In the genomic region with DNA sequence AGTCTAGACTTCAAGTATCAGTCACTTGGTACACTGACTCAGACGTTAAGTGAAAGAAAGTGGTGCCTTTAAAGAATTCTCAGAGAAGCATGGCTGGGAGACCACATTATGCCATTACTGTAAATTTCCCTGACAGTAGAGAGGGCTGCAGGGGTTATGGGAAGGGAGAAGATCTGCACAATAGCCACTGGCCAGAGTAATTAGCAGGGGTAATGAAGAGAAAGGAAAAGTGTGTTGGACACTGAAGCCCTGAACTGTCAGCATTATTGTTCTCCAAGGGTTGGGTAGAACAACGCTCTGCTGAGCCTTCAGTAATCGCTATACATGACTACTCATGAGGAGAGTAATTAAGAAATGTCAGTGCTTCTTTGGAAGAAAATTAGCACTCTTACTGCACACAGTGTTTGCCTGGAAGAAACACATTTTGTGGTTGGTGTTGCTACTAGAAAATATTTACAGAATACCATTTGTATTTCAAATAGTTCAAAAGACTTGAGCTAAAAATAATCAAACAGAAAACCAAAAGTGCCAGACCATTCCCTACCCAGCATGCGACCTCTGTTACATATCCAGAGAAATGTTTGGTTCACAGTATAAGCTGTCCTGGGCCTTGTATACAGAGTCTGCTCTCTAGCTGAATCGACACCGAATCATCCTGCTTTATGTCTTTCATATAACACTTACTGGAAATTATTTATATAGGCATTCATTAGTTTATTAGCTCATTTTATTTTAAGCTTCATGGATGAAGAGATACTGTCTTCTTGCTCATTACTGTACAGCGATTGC, we compare ENCODE assay signal across 14 mouse cellular contexts.
A peak's percentile ranks its signal among the peaks of the same experiment; 100 is the strongest.
DNase-seq lines count a peak whose midpoint lies in the region; ATAC-seq lines count a peak whose summit lies in the region.
"Had no signal": no experiment of that assay in that cellular context is flagged by ENCODE, and none has a peak within 500 bp of the region (broad histone marks: within the 10 kb centered on the region; RNA-seq: fewer than 3 reads in every experiment).

No protein-coding gene starts in this region.

- 0 out of 2 replicates have a peak, but pooled peaks have one; percentile 50 for ATAC-seq in midbrain, embryonic 13.5 days
- ATAC-seq in midbrain, embryonic 14.5 days (ENCODE audit: low FRiP score, low TSS enrichment), result no peak
- peak; percentile 79 for ATAC-seq in forebrain, embryonic 13.5 days
- peak; percentile 76 for ATAC-seq in hindbrain, embryonic 16.5 days
- no peak for ATAC-seq in liver, embryonic 12.5 days

- H3K36me3 ChIP-seq in midbrain, embryonic 13.5 days, result no peaks in the 10 kb centered on the region
- no peaks in the 10 kb centered on the region for H3K36me3 ChIP-seq in midbrain, embryonic 14.5 days (ENCODE audit: control insufficient read depth, insufficient read depth, low read length)
- H3K36me3 ChIP-seq in forebrain, embryonic 13.5 days (ENCODE audit: poor library complexity, severe bottlenecking), result no peaks in the 10 kb centered on the region
- no peaks in the 10 kb centered on the region for H3K36me3 ChIP-seq in hindbrain, embryonic 16.5 days (ENCODE audit: control insufficient read depth, insufficient read depth, low read length)
- H3K36me3 ChIP-seq in liver, embryonic 12.5 days, result no peaks in the 10 kb centered on the region
- H3K36me3 ChIP-seq: heart, embryonic 13.5 days; liver, embryonic 13.5 days had no signal

- no peak for DNase-seq in midbrain, embryonic 14.5 days
- no peak for DNase-seq in heart, postnatal 10 days
- no peak for DNase-seq in yolk sac, embryonic 10.5 days (ENCODE audit: low spot score)
- DNase-seq: cerebellum, adult 2 months; gastrocnemius, adult 2 months; left cerebral cortex, postnatal 4 days; liver, embryonic 13.5 days; lung, postnatal 10 days; right cerebral cortex, postnatal 14 days had no signal

- no peaks in the 10 kb centered on the region for H3K27me3 ChIP-seq in midbrain, embryonic 13.5 days
- no peaks in the 10 kb centered on the region for H3K27me3 ChIP-seq in midbrain, embryonic 14.5 days (ENCODE audit: control insufficient read depth, insufficient read depth, low read length)
- peaks cover 9% of the 10 kb centered on the region; the same call in 1 of the 2 replicates for H3K27me3 ChIP-seq in forebrain, embryonic 13.5 days
- no peaks in the 10 kb centered on the region for H3K27me3 ChIP-seq in hindbrain, embryonic 16.5 days (replicated peaks; ENCODE audit: control insufficient read depth, insufficient read depth, low read length)
- no peaks in the 10 kb centered on the region for H3K27me3 ChIP-seq in liver, embryonic 12.5 days (replicated peaks)
- H3K27me3 ChIP-seq: heart, embryonic 13.5 days; liver, embryonic 13.5 days had no signal

- H3K4me1 ChIP-seq in midbrain, embryonic 13.5 days (replicated peaks), result no peaks in the 10 kb centered on the region; the same call in 1 of the 2 replicates
- H3K4me1 ChIP-seq in midbrain, embryonic 14.5 days (ENCODE audit: control insufficient read depth, insufficient read depth, low read length), result 0 out of 2 replicates have a peak, but pooled peaks cover 5% of the 10 kb centered on the region
- H3K4me1 ChIP-seq in forebrain, embryonic 13.5 days, result peaks cover 8% of the 10 kb centered on the region
- H3K4me1 ChIP-seq in hindbrain, embryonic 16.5 days (ENCODE audit: control insufficient read depth, insufficient read depth, low read depth, low read length), result no peaks in the 10 kb centered on the region
- no peaks in the 10 kb centered on the region for H3K4me1 ChIP-seq in liver, embryonic 12.5 days
- H3K4me1 ChIP-seq: heart, embryonic 13.5 days; liver, embryonic 13.5 days had no signal

- H3K9me3 ChIP-seq in midbrain, embryonic 13.5 days, result no peaks in the 10 kb centered on the region
- no peaks in the 10 kb centered on the region for H3K9me3 ChIP-seq in midbrain, embryonic 14.5 days (ENCODE audit: control insufficient read depth, low read length)
- H3K9me3 ChIP-seq in forebrain, embryonic 13.5 days (replicated peaks), result no peaks in the 10 kb centered on the region
- H3K9me3 ChIP-seq in hindbrain, embryonic 16.5 days (ENCODE audit: control insufficient read depth, low read length), result no peaks in the 10 kb centered on the region
- H3K9me3 ChIP-seq in liver, embryonic 12.5 days (replicated peaks), result no peaks in the 10 kb centered on the region
- H3K9me3 ChIP-seq: heart, embryonic 13.5 days; liver, embryonic 13.5 days had no signal

- WGBS in midbrain, embryonic 13.5 days, result 56% methylated on average over 7 of the region's 7 CpGs
- WGBS in midbrain, embryonic 14.5 days, result 60% methylated on average over 7 of the region's 7 CpGs
- WGBS in forebrain, embryonic 13.5 days, result 35% methylated on average over 7 of the region's 7 CpGs
- WGBS in hindbrain, embryonic 16.5 days, result 57% methylated on average over 7 of the region's 7 CpGs
- WGBS in liver, embryonic 12.5 days (ENCODE audit: insufficient replicate concordance), result 73% methylated on average over 7 of the region's 7 CpGs

- intact Hi-C loops in heart, postnatal 10 days (cut with DNase I), result no loop called here

- H3K4me2 ChIP-seq in midbrain, embryonic 13.5 days (replicated peaks), result no peak overlapping the region
- no peak overlapping the region for H3K4me2 ChIP-seq in midbrain, embryonic 14.5 days (ENCODE audit: low read length)
- no peak overlapping the region for H3K4me2 ChIP-seq in forebrain, embryonic 13.5 days
- H3K4me2 ChIP-seq in hindbrain, embryonic 16.5 days (ENCODE audit: low read length), result no peak overlapping the region
- no peak overlapping the region for H3K4me2 ChIP-seq in liver, embryonic 12.5 days
- H3K4me2 ChIP-seq: heart, embryonic 13.5 days; liver, embryonic 13.5 days had no signal

- H3K9ac ChIP-seq in midbrain, embryonic 13.5 days (replicated peaks), result no peak overlapping the region
- H3K9ac ChIP-seq in midbrain, embryonic 14.5 days (replicated peaks; ENCODE audit: low read length), result no peak overlapping the region
- no peak overlapping the region for H3K9ac ChIP-seq in forebrain, embryonic 13.5 days
- no peak overlapping the region for H3K9ac ChIP-seq in hindbrain, embryonic 16.5 days (ENCODE audit: low read depth, low read length)
- no peak overlapping the region for H3K9ac ChIP-seq in liver, embryonic 12.5 days
- H3K9ac ChIP-seq: heart, embryonic 13.5 days; liver, embryonic 13.5 days had no signal

- no peak overlapping the region for H3K27ac ChIP-seq in midbrain, embryonic 13.5 days
- H3K27ac ChIP-seq in midbrain, embryonic 14.5 days (replicated peaks; ENCODE audit: low read depth, low read length), result no peak overlapping the region
- no peak overlapping the region for H3K27ac ChIP-seq in forebrain, embryonic 13.5 days
- no peak overlapping the region for H3K27ac ChIP-seq in hindbrain, embryonic 16.5 days (ENCODE audit: low read depth, low read length)
- no peak overlapping the region for H3K27ac ChIP-seq in liver, embryonic 12.5 days
- H3K27ac ChIP-seq: gastrocnemius, adult 2 months; heart, embryonic 13.5 days; liver, embryonic 13.5 days had no signal

- no peak overlapping the region for H3K4me3 ChIP-seq in midbrain, embryonic 13.5 days (replicated peaks)
- no peak overlapping the region for H3K4me3 ChIP-seq in midbrain, embryonic 14.5 days (replicated peaks; ENCODE audit: low read depth, low read length)
- H3K4me3 ChIP-seq in forebrain, embryonic 13.5 days, result no peak overlapping the region
- H3K4me3 ChIP-seq in hindbrain, embryonic 16.5 days (ENCODE audit: low read length), result no peak overlapping the region
- H3K4me3 ChIP-seq in liver, embryonic 12.5 days, result no peak overlapping the region
- H3K4me3 ChIP-seq: gastrocnemius, adult 2 months; heart, embryonic 13.5 days; liver, embryonic 13.5 days had no signal

Comparison
In these comparisons a context has a peak if more than half of its experiments do, and no peak if none do; other contexts are left out.
1. ATAC-seq: peak in midbrain, embryonic 13.5 days (single experiment), forebrain, embryonic 13.5 days (single experiment) and hindbrain, embryonic 16.5 days (single experiment); none in midbrain, embryonic 14.5 days (single experiment) and liver, embryonic 12.5 days (single experiment).